Mouse (Mus musculus) lung, adult 18-20 months (tissue): Measurements from ENCODE around the gene Olfr1217.
"Not testable (repeated sequence)": the region's sequence is repeated elsewhere in the genome, so short reads cannot be mapped to it uniquely, and the experiment has no call there.

Experiments used
- DNase-seq, 2 experiments: peaks; one replicate each; pipeline ENCODE4 v3.0.0; 2022; ENCODE audit warnings: mixed read lengths in 2 of 2

The Olfr1217 gene

DNA sequence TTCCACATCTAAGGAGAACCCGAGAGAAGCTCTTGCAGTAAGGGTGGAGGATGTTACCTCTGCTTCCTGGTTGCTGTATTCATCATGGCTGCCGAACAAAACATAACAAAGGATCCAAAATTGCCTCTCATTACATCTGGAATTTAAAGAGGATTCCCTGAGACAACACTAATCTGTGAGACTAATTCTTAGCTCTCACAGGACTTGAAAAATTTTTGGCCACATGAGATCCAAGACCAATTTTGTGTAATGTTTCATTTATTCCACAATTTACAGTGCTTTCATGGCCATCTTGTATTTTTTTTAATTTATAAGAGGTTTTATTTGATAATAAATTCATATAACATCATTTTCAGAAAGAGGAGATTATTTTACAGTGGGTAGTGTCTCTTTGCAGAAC is at the start of gene Olfr1217:
Olfr1217 (minus strand) TSS at position 101 of the 400 bp plus-strand sequence.
- no peak for DNase-seq

DNA sequence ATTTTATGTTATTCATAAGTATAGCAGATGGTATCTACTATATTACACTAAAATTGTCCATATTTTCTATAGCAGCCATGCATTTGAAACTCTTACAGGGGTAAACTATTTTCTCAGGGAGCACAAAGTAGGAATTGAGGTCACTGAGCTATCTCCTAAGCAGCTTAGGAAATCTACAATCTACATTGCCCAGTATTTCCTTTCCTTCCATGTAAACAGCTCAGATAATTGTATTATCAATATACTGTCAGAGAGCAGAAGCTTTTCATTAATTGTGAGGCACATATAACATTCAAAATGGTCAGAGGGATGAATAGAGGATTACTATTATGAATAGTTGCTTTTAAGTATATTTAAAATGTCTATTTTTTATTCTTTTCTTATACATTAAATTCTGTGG is 49.6 kb upstream of the Olfr1217 start:
- no peak for DNase-seq

DNA sequence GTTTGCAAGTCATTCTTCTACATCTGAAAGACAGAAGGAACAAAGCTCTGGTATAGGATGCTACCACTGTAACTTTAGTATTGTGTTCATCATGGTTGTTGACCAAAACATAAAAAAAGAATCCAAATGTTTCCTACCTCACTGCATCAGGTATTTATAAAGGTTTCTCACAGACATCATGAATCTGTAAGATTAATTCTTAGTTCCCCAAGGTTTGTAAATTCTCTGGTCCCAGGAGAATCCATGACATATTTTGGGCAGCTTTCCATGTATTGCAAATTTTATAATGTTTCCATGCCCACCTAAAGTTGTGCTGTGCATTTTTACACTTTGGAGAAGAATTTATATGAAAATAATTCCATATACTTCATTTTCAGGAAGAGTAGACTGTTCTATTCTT is 29.2 kb upstream of the Olfr1217 start, which contains the start of gene Olfr1218:
Olfr1218 (minus strand) TSS at position 101 of the 400 bp plus-strand sequence.
- no peak for DNase-seq

DNA sequence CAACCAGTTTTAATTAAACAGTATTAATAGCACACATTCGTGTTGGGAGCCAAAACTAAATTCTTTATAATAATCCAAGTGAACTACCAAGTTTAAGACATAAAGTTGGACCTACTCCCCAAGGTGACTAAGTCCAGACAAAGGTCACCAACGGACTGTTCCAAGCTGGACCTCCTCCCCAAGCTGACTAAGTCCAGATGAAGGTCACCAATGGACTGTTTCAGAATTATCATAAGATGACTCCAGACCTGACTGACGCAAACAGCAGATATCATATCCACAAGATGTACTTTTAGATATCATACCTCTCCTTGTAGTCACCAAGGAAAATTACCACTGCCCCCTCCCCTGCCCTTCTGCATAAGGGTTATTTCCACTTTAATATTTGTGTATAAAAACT is 10.4 kb downstream of the Olfr1217 start:
- DNase-seq: not testable (repeated sequence)

DNA sequence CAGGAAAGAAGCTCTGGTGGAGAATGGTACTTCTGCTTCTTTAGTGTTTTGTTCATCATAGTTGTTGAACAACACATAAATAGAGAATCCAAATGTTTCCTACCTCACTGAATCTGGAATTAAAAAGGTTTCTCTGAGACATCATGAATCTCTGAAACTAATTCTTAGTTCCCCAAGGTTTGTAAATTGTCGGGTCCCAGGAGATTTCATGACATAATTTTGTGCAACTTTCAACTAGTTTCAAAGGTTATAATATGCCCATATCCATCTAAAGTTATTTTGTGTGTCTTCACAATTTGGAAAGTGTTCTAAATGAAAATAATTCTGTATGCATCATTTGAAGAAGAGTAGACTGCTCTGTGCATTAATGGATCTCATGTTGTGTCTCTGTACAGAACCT is 13.6 kb downstream of the Olfr1217 start, which contains the start of gene Olfr1216:
Olfr1216 (minus strand) TSS at position 101 of the 400 bp plus-strand sequence.
- no peak for DNase-seq

DNA sequence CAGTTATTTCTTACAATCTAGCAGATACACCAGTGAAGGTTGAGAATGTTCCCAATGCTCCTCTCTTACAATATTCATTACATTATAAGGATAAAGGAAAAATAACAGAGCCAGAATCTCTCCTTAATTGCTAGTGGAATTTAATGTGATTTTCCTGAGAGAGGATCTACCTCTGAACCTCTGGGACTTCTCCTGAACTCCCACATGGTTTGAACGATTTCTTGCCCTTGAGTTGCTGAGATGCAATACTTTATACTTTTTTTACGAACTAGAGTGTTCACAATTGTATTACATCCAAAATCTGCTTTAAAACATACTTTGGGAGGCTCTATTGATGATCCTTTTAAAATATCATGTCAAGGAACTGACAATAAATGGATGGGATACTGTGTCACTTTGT is 25.0 kb downstream of the Olfr1217 start, which contains the start of gene Olfr1215:
Olfr1215 (minus strand) TSS at position 101 of the 400 bp plus-strand sequence.
- DNase-seq: no peak

DNA sequence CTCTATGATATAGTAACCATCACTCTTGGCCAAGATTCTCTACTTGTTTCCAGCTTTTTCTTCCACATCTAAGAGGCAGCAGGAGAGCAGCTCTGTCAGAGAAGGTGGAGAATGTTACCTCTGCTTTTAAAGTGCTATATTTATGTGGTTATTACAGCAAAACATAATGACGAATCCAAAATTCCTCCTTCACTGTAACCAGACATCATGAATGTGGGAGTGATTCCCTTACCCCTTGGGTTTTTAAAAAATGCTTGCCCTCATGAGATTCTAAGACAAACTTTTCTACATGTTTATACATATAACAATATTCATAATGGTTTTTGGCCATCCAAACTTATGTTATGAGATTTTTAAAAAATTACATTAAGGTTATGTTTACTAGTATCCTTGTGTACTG is 39.3 kb downstream of the Olfr1217 start, which contains the start of gene Olfr1214:
Olfr1214 (minus strand) TSS at position 101 of the 400 bp plus-strand sequence.
- DNase-seq: no peak

DNA sequence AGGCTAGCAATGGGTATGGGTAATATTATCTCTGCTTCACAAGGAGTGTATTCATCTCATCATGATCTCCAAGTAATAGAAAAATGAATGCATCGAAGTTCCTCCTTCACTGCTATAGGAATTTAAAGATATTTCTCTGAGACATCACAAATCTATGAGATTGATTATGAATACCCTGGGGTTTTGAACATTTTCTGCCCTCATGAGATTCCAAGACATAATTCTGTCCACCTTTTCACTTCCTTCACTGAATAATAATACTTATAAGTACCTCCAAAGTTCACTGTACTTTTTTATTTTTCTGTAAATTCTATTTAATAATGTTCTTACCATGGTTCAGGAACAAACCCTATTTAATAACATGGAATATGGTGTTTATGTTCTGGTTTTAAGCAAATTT is 51.7 kb downstream of the Olfr1217 start, which contains the start of gene Gm13762:
Gm13762 (minus strand) TSS at position 101 of the 400 bp plus-strand sequence.
- no peak for DNase-seq
